Mouse (Mus musculus) embryonic facial prominence, embryonic 14.5 days (tissue): ENCODE results near the gene 2810006K23Rik. TPM values are rescaled to one million over a fixed set of nuclear protein-coding genes. Genes with fewer than 3 reads are reported as not detected.
"Not testable (repeated sequence)": the region's sequence is repeated elsewhere in the genome, so short reads cannot be mapped to it uniquely, and the experiment has no call there.

Experiments
- ATAC-seq: fragments of 200-750 bp; cut with Nextera tagmentation; 2 replicates; pipeline ENCODE4 v1.8.0; 2017; ENCODE audit warnings: low read depth, moderate number of reproducible peaks, moderate TSS enrichment
- DNase-seq: peaks from one replicate; pipeline ENCODE4 v3.0.0-alpha.2; 2015; ENCODE audit warnings: low spot score
- H3K27ac ChIP-seq: fragments of 300-500 bp; sonication (generic); replicated peaks from 2 replicates; pipeline ENCODE4 v1.5.1; 2014; ENCODE audit warnings: low read depth, mild to moderate bottlenecking, low read length, moderate library complexity
- H3K27me3 ChIP-seq: fragments of 300-500 bp; sonication (generic); replicated peaks from 2 replicates; pipeline ENCODE4 v1.6.1; 2014; ENCODE audit warnings: low read length; ENCODE audit not compliant: control insufficient read depth, insufficient read depth
- H3K36me3 ChIP-seq: fragments of 300-500 bp; sonication (generic); 2 replicates; pipeline ENCODE4 v1.6.1; 2014; ENCODE audit warnings: low read length, mixed read lengths; ENCODE audit not compliant: control insufficient read depth, insufficient read depth
- H3K4me1 ChIP-seq: fragments of 300-500 bp; sonication (generic); 2 replicates; pipeline ENCODE4 v1.6.1; 2014; ENCODE audit warnings: antibody characterized with exemption, low read length; ENCODE audit not compliant: control insufficient read depth, insufficient read depth
- H3K4me2 ChIP-seq: fragments of 300-500 bp; sonication (generic); 2 replicates; pipeline ENCODE4 v1.6.1; 2014; ENCODE audit warnings: low read depth, mild to moderate bottlenecking, low read length, moderate library complexity, mixed read lengths
- H3K4me3 ChIP-seq: fragments of 300-500 bp; sonication (generic); 2 replicates; pipeline ENCODE4 v1.5.1; 2014; ENCODE audit warnings: low read depth, mild to moderate bottlenecking, low read length
- H3K9ac ChIP-seq: fragments of 300-500 bp; sonication (generic); 2 replicates; pipeline ENCODE4 v1.6.1; 2014; ENCODE audit warnings: low read depth, mild to moderate bottlenecking, low read length, moderate library complexity, mixed read lengths
- H3K9me3 ChIP-seq: fragments of 300-500 bp; sonication (generic); 2 replicates; pipeline ENCODE4 v1.6.1; 2016; ENCODE audit warnings: low read length; ENCODE audit not compliant: control insufficient read depth
- WGBS: fragments of 180-500 bp; shearing (Covaris S2); extraction: QIAGEN DNeasy Blood & Tissue Kit; methylation state at CpG from one replicate; pipeline ENCODE4 v1.1.7; 2014; 5-methylcytosine and 5-hydroxymethylcytosine counted together
- polyA plus RNA-seq: library from polyadenylated mRNA; unstranded; fragments of >200 nt; fragmentation: Nextera tagmentation; extraction: Ambion mirVana; gene quantifications from 2 replicates; pipeline ENCODE4 v1.2.1, GENCODE M21; 2014

Gene 2810006K23Rik
- polyA plus RNA-seq, 1 experiment from 2014 or later: 10.4 TPM

DNA sequence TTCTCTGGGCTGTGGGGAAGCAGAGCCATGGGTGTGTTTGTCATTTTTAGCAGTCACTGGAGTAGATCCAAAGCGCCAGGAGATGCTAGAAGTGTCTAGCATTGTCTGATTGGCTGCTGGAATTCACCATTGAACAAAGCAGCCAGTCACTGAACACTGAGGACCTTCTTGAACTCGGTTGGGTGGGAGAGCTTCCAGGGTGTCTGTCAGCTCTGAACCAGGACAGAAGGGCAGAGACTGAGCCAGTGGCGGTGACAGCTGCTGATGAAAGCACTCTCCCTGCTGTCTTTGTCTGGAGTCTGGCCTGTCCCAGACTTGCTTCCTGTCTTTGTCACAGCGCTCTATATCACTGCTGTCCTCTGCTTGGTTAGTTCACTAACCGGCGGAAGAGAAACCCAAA, 6.5 kb downstream of the 2810006K23Rik start:
- peak; percentile 84 for ATAC-seq
- H3K9me3 ChIP-seq: no peaks in the 10 kb centered on the region
- no peaks in the 10 kb centered on the region; the same call in 1 of the 2 replicates for H3K4me1 ChIP-seq
- H3K27ac ChIP-seq: peak overlapping the region; percentile 59
- WGBS: 47% methylated on average over 6 of the region's 6 CpGs
- no peak overlapping the region for H3K4me2 ChIP-seq
- no peak overlapping the region for H3K9ac ChIP-seq
- H3K36me3 ChIP-seq: no peaks in the 10 kb centered on the region
- no peaks in the 10 kb centered on the region for H3K27me3 ChIP-seq
- no peak overlapping the region for H3K4me3 ChIP-seq
- DNase-seq: peak; percentile 80

DNA sequence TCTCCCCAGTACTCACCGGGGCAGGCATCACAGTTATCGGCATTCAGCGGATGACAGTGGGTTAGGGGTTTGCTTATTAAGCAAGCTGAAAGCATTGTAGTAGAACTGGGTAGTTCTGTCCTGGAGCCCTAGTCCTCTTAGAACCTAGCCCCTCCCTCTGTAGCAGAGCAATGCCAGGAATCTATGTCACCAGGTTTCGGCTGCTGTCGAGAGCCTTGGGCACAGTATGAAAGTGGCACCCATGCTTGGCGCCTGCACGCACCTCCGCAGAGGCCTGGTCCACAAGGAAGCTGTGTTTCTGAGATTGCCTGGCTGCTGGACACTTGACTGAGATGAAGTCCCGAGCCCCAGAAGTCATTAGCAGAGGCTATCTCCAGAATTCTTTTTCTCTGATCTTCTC, 9.2 kb downstream of the 2810006K23Rik start:
- Histone ChIP-seq H3K4me1 (no peaks in the 10 kb centered on the region; the same call in 1 of the 2 replicates), H3K36me3 (peaks cover 4% of the 10 kb centered on the region; the same call in 1 of the 2 replicates), H3K9ac (no peak overlapping the region), H3K9me3 (no peaks in the 10 kb centered on the region), H3K4me3 (no peak overlapping the region), H3K27me3 (no peaks in the 10 kb centered on the region), H3K27ac (no peak overlapping the region), H3K4me2 (no peak overlapping the region)
- DNase-seq (no peak), ATAC-seq (no peak)
- 90% methylated on average over 9 of the region's 9 CpGs for WGBS

DNA sequence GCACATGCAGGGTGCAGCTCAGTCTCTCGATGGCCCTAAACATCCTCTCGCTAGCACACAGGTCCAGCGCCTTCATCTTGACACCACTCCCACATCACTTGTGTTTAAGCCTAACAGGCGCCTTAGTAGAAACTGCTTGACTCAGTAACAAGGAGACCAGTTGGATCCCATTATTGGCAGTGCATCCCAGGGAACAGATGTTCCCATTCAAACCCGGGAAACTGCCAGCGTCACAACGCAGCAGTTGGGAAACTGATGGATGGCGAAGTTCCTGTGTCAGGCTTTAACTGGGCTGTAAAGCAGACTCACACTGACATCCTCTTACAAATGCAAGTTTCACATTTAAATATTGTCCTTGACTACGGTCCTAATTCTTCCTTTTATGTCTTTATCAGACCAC, 10.0 kb downstream of the 2810006K23Rik start:
- no peaks in the 10 kb centered on the region for H3K9me3 ChIP-seq
- no peaks in the 10 kb centered on the region; the same call in 1 of the 2 replicates for H3K4me1 ChIP-seq
- H3K27me3 ChIP-seq: no peaks in the 10 kb centered on the region
- H3K4me3 ChIP-seq: no peak overlapping the region
- DNase-seq (peak; percentile 62), ATAC-seq (no peak)
- no peak overlapping the region for H3K9ac ChIP-seq
- no peak overlapping the region for H3K4me2 ChIP-seq
- 48% methylated on average over 9 of the region's 9 CpGs for WGBS
- peaks cover 4% of the 10 kb centered on the region; the same call in 1 of the 2 replicates for H3K36me3 ChIP-seq
- H3K27ac ChIP-seq: peak overlapping the region; percentile 15; the same call in 1 of the 2 replicates

DNA sequence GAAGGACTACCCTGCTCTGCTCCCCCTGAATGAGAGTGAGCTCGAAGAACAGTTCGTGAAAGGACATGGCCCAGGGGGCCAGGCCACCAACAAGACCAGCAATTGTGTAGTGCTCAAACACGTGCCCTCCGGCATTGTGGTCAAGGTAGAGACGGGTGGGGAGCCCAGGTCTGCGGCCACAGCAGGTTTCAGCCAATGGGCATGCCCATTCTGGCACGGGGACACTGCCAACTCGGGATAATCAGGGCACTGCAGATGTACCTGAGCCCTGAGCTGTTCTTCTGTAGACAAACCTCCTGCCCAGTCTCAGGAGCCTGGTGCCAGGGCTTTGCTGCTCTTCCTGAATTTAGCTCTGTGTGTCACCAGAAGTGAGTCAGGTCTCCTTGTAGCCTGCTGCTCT, 10.9 kb downstream of the 2810006K23Rik start:
- H3K27me3 ChIP-seq: no peaks in the 10 kb centered on the region
- no peak overlapping the region for H3K4me2 ChIP-seq
- no peak overlapping the region for H3K4me3 ChIP-seq
- no peaks in the 10 kb centered on the region for H3K9me3 ChIP-seq
- no peaks in the 10 kb centered on the region; the same call in 1 of the 2 replicates for H3K4me1 ChIP-seq
- DNase-seq (no peak), ATAC-seq (no peak)
- H3K27ac ChIP-seq: peak overlapping the region; percentile 56; the same call in 1 of the 2 replicates
- H3K9ac ChIP-seq: no peak overlapping the region
- peaks cover 4% of the 10 kb centered on the region; the same call in 1 of the 2 replicates for H3K36me3 ChIP-seq
- WGBS: 91% methylated on average over 8 of the region's 8 CpGs

DNA sequence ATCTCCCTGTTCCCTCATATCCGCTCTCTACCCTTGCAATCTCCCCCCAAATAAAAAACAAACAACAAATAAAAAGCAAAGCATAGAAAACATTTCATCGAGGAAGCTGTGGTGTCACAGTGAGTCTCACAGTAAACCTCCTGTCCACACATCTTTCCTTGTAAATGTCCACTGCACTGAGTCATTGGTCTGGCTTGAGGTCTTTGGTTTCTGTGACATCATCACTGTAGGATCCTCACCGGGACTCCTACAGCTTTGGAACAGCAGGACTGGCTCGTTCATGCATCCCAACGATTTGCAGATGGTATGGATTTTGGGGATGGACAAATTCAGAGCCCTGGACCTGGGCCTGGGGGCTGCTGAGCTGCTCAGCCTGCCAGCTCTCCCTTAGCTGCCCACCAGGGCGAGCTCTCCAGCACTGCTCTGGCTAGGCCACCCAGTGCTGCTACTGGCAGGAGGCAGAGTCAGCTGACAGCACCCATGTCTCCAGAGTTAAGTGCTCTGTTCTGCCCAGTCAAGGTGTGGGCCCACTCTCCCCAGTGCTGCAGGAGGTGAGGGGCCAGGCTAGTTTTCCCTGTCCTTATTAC, 14.0 kb downstream of the 2810006K23Rik start:
- H3K4me1 ChIP-seq, DNase-seq, H3K9ac ChIP-seq, H3K4me3 ChIP-seq, H3K27me3 ChIP-seq, H3K4me2 ChIP-seq, H3K27ac ChIP-seq, H3K9me3 ChIP-seq: not testable (repeated sequence)
- H3K36me3 ChIP-seq: peaks cover 28% of the 10 kb centered on the region
- 54% methylated on average over 6 of the region's 6 CpGs for whole genome bisulfite sequencing
- ATAC-seq: peak; percentile 16; the same call in 1 of the 2 replicates

DNA sequence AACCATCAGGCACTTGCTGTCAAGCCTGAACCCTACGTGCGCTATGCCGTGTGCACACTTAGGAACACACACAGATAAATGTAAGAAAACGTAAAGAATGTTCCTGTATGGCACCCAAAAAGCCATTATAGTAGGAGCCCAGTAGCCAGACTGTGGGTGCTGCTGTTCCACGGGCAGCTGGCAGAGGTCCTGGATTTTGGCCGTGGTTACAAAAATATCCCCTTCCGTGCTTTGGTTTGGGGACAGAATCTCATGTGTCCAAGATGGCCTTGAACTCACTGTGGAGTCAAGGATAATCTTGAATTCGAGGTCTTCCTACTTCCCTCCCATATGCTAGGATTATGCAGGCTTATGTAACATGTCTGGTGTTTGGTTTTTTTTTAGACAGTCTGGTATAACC, 15.0 kb downstream of the 2810006K23Rik start:
- Histone ChIP-seq H3K9ac (no peak overlapping the region), H3K4me3 (no peak overlapping the region), H3K4me1 (no peaks in the 10 kb centered on the region; the same call in 1 of the 2 replicates), H3K36me3 (peaks cover 32% of the 10 kb centered on the region), H3K27ac (no peak overlapping the region), H3K27me3 (no peaks in the 10 kb centered on the region), H3K9me3 (no peaks in the 10 kb centered on the region), H3K4me2 (no peak overlapping the region)
- ATAC-seq (no peak), DNase-seq (no peak)
- WGBS: 73% methylated on average over 8 of the region's 8 CpGs

DNA sequence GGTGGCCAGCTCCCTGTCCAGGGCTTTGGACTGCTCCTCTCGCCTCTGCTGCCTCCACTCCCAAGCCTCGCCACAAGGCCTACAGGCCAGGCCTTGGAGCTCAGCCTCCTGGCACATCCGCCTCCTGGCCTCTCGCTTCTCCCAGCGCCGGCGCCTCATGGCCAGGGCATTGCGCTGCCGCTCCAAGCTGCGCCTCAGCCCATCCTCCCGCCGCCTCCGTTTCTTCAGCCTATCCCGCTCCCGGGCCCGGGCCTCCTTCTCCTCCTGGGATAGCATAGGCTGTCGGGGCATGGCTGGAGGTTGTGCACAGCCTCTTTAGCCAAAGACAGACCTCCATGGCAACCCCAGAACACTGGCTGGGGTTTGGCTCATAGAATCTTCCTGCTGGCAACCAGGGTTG, 21.3 kb downstream of the 2810006K23Rik start:
- no peaks in the 10 kb centered on the region for H3K27me3 ChIP-seq
- H3K27ac ChIP-seq: no peak overlapping the region
- H3K9me3 ChIP-seq: no peaks in the 10 kb centered on the region
- H3K4me2 ChIP-seq: no peak overlapping the region
- no peak overlapping the region for H3K4me3 ChIP-seq
- peaks cover 17% of the 10 kb centered on the region for H3K4me1 ChIP-seq
- ATAC-seq (no peak), DNase-seq (no peak)
- WGBS: 92% methylated on average over 17 of the region's 17 CpGs
- H3K9ac ChIP-seq: no peak overlapping the region
- peaks cover 46% of the 10 kb centered on the region for H3K36me3 ChIP-seq

DNA sequence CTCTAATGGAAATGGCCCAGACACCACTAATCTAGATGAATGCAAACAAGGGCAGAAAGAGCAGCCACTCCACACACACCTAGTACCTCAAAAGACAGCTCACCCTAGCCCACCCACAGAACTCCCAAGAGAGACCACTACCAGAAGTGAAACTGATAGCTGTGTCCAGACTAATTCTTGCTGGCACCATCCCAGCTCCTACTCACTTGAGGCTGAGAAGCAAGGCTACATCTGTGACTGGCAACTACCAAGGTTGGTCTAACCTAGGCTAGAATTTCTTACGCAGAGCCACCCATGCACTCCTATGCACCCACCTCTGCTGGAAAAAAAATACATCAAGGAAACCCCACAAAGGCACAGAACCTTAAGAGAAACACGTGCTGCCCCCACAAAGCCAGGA, 22.5 kb downstream of the 2810006K23Rik start:
- H3K36me3 ChIP-seq: peaks cover 35% of the 10 kb centered on the region
- H3K4me2 ChIP-seq: peak overlapping the region; percentile 63
- H3K27me3 ChIP-seq: no peaks in the 10 kb centered on the region
- H3K4me3 ChIP-seq: no peak overlapping the region
- 83% methylated on average over 2 of the region's 2 CpGs for WGBS
- H3K27ac ChIP-seq: peak overlapping the region; percentile 99
- DNase-seq (peak; percentile 41), ATAC-seq (no peak)
- H3K4me1 ChIP-seq: peaks cover 17% of the 10 kb centered on the region
- H3K9ac ChIP-seq: peak overlapping the region; percentile 100; the same call in 1 of the 2 replicates
- no peaks in the 10 kb centered on the region for H3K9me3 ChIP-seq

DNA sequence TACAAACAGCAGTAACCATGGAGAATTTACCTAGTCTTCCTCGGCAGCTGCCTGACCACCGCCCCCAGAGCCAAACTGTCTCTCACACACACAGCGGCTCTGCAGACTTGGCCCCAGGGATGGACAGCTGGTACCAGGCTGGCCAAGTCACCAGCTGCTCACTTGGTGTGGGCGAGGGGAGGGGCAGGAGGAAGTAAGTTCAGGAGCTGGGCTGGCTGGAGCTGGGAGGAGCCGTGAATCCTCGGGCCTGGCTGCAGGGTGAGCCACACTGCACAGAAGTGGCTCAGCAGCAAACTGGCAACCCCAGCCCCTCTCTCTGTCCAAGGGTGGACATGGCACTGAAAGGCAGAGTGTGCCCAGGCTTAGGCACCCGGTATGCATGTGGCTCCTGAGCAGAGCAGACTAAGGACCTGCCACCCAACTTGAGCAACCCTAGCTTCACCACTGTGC, 23.2 kb downstream of the 2810006K23Rik start:
- peak; percentile 55 for ATAC-seq
- Histone ChIP-seq H3K4me1 (peaks cover 17% of the 10 kb centered on the region), H3K9me3 (no peaks in the 10 kb centered on the region), H3K4me3 (peak overlapping the region; percentile 93), H3K27me3 (no peaks in the 10 kb centered on the region), H3K36me3 (peaks cover 32% of the 10 kb centered on the region), H3K4me2 (peak overlapping the region; percentile 63), H3K9ac (peak overlapping the region; percentile 100), H3K27ac (peak overlapping the region; percentile 99)
- peak; percentile 90 for DNase-seq
- WGBS: 25% methylated on average over 7 of the region's 7 CpGs
